Mouse (Mus musculus): ENCODE measurements around the gene Gm20388. TPM values are rescaled to one million over a fixed set of nuclear protein-coding genes. Genes with fewer than 3 reads are reported as not detected.
A peak's percentile ranks its signal among the peaks of the same experiment; 100 is the strongest.

Gm20388 gene
- polyA plus RNA-seq, 1 experiment = 10.6 TPM

DNA sequence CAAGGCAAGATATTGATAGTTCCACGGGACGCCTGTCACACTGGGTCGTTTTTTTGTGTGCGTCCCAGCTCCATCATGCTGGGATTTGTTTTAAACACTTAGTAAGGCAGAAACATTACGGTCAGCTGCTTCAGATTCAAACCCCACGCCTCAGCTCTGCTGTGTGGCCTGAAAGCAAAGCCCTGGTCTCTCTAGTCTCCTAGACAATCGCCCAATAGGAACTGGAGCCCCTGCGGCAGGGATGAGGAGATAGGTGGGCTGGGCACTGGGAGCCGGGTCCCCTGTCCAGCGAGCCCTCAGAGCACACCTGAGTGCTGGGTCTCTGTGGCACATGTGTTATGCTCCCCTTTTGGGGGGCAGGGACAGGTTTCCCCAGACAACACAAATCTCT lies 267.5 kb downstream of the Gm20388 start:
- no peak overlapping the region for H3K4me3 ChIP-seq (replicated peaks; ENCODE audit: control insufficient read depth, low read depth, low read length)
- H3K4me1 ChIP-seq (ENCODE audit: control insufficient read depth, insufficient read depth, low read length) = no peaks in the 10 kb centered on the region
- WGBS = 31% methylated on average over 10 of the region's 10 CpGs
- no peak overlapping the region for H3K27ac ChIP-seq (ENCODE audit: control insufficient read depth, insufficient read depth, low read depth, low read length, poor library complexity)
- TF ChIP-seq POLR2A (IDR thresholded peaks at IDR 0.05; ENCODE audit: borderline replicate concordance, control insufficient read depth, low read depth, low read length) = no peak
- no peak for TF ChIP-seq CTCF (IDR thresholded peaks at IDR 0.05; ENCODE audit: control insufficient read depth, insufficient read depth, low read length)

DNA sequence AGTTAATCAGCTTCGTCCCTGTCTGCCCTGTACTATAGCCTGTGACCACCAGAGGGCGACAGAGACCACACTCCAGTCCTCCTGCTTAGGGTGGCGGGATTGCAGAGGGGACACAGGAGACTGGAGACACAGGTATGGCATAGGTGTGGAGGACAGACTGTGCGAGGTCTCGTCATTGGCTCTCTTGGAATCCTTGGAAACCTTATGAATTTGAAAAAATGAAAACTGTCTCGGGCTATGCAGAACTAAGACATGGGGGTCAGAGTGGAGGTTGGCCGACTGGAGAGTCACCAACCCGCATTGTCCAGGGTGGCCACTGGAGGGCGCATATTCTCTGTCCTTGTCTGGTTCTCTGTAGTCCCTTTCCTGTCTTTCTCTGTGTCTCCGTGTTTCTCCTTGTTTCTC lies 268.4 kb downstream of the Gm20388 start:
- no peak for TF ChIP-seq POLR2A (IDR thresholded peaks at IDR 0.05; ENCODE audit: borderline replicate concordance, control insufficient read depth, low read depth, low read length)
- TF ChIP-seq CTCF (IDR thresholded peaks at IDR 0.05; ENCODE audit: control insufficient read depth, insufficient read depth, low read length) = peak; percentile 98
- WGBS = 0% methylated on average over 10 of the region's 10 CpGs
- Histone ChIP-seq H3K27ac (ENCODE audit: control insufficient read depth, insufficient read depth, low read depth, low read length, poor library complexity) (no peak overlapping the region), H3K4me1 (ENCODE audit: control insufficient read depth, insufficient read depth, low read length) (no peaks in the 10 kb centered on the region), H3K4me3 (replicated peaks; ENCODE audit: control insufficient read depth, low read depth, low read length) (no peak overlapping the region)

DNA sequence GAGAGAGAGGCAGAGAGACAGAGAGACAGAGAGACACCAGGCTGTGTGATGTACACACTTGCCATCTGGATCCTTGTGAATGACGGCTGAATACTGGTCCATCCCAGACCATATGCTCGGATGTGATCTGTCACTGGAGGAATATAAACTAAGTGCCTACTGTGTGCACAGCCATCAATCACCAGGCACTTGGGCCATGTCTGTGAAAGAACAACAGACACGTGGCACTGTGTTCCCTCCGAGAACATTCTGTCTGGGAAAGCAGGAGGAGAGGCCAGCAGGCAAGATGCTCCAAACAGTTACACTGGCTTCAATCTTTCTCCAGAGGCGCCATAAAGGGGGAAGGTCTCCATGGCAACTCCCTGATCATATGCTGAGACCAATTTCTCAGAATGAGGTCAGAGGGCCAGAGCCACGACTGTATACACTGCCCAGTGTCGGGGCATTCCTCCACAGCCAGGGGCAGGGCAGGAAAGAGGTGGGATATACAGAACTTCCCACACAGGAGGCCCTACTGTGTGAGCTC lies 269.9 kb downstream of the Gm20388 start:
- WGBS = 72% methylated on average over 7 of the region's 7 CpGs
- TF ChIP-seq POLR2A (IDR thresholded peaks at IDR 0.05; ENCODE audit: borderline replicate concordance, control insufficient read depth, low read depth, low read length) (no peak), CTCF (IDR thresholded peaks at IDR 0.05; ENCODE audit: control insufficient read depth, insufficient read depth, low read length) (no peak)
- Histone ChIP-seq H3K27ac (ENCODE audit: control insufficient read depth, insufficient read depth, low read depth, low read length, poor library complexity) (no peak overlapping the region), H3K4me1 (ENCODE audit: control insufficient read depth, insufficient read depth, low read length) (no peaks in the 10 kb centered on the region), H3K4me3 (replicated peaks; ENCODE audit: control insufficient read depth, low read depth, low read length) (no peak overlapping the region)

DNA sequence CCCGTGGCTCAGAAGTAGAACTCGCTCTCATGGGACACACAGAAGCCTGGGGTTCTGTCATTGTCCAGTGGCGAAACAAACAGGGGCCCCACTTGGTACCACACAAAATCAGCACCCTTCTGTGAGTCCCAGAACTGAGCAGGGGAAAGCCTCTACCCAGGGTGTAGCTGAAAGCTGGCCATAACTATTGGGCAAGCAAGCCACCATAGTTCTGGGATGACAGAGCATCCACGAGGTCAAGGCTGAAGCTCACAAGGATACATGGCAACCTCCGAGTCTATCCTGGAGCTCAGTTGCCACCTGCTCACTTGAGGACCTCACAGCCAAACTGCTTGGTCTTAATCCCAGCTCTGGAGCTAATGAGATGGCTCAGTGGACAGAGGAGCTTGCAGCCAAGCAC lies 270.6 kb downstream of the Gm20388 start:
- TF ChIP-seq POLR2A (IDR thresholded peaks at IDR 0.05; ENCODE audit: borderline replicate concordance, control insufficient read depth, low read depth, low read length) (no peak), CTCF (IDR thresholded peaks at IDR 0.05; ENCODE audit: control insufficient read depth, insufficient read depth, low read length) (no peak)
- H3K27ac ChIP-seq (ENCODE audit: control insufficient read depth, insufficient read depth, low read depth, low read length, poor library complexity) = no peak overlapping the region
- WGBS = 76% methylated on average over 5 of the region's 5 CpGs
- no peaks in the 10 kb centered on the region for H3K4me1 ChIP-seq (ENCODE audit: control insufficient read depth, insufficient read depth, low read length)
- no peak overlapping the region for H3K4me3 ChIP-seq (replicated peaks; ENCODE audit: control insufficient read depth, low read depth, low read length)

DNA sequence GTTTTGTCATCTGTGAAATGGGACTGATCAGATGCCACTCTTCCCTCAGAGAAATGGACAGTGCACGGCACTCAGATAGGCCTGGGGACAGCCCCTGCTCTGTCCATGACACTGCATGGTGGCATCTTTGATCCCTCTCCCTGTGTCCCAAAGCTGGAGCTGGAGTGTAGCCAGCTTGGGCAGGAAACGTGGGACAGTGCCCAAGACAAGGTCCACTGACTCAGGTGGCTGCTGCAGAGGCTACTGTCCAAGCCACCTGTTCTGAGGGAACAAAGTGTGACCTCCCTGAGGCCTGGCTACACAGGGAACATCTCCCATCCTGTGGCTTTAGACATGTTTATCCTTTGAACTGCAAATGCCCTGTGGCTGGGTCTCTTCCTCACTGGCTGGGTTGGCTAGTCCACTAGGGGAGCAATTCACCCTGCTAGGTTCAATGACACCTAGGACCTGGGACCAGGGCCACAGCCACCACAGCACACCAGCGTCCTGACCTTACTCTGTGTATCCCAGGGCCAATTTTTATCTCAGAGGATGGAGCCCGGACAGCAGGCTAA lies 271.3 kb downstream of the Gm20388 start:
- Histone ChIP-seq H3K4me1 (ENCODE audit: control insufficient read depth, insufficient read depth, low read length) (no peaks in the 10 kb centered on the region), H3K27ac (ENCODE audit: control insufficient read depth, insufficient read depth, low read depth, low read length, poor library complexity) (no peak overlapping the region), H3K4me3 (replicated peaks; ENCODE audit: control insufficient read depth, low read depth, low read length) (no peak overlapping the region)
- WGBS = 81% methylated on average over 4 of the region's 4 CpGs
- TF ChIP-seq CTCF (IDR thresholded peaks at IDR 0.05; ENCODE audit: control insufficient read depth, insufficient read depth, low read length) (no peak), POLR2A (IDR thresholded peaks at IDR 0.05; ENCODE audit: borderline replicate concordance, control insufficient read depth, low read depth, low read length) (no peak)

DNA sequence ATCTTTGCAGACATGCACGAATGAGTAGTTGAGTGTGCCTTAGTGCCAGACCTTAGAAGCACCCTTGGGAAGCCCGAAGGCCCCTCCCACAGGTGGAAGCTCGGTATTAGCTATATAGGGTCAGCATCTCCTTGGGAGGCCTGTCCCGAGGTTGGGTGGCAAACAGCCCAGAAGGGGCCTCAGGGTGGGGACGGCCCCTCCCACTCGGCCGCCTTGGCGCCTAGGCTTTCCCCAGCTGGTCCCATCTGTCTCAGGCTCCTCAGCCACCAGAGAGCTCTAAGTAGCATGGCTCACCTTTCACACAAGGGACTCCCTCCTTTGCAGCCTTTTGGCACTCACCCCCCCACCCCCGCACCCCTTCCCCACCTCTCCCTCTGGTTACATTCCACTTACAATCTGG lies 273.7 kb downstream of the Gm20388 start:
- WGBS = 67% methylated on average over 9 of the region's 9 CpGs
- Histone ChIP-seq H3K4me1 (ENCODE audit: control insufficient read depth, insufficient read depth, low read length) (no peaks in the 10 kb centered on the region), H3K4me3 (replicated peaks; ENCODE audit: control insufficient read depth, low read depth, low read length) (no peak overlapping the region), H3K27ac (ENCODE audit: control insufficient read depth, insufficient read depth, low read depth, low read length, poor library complexity) (no peak overlapping the region)
- TF ChIP-seq POLR2A (IDR thresholded peaks at IDR 0.05; ENCODE audit: borderline replicate concordance, control insufficient read depth, low read depth, low read length) = no peak
- TF ChIP-seq CTCF (IDR thresholded peaks at IDR 0.05; ENCODE audit: control insufficient read depth, insufficient read depth, low read length) = no peak

DNA sequence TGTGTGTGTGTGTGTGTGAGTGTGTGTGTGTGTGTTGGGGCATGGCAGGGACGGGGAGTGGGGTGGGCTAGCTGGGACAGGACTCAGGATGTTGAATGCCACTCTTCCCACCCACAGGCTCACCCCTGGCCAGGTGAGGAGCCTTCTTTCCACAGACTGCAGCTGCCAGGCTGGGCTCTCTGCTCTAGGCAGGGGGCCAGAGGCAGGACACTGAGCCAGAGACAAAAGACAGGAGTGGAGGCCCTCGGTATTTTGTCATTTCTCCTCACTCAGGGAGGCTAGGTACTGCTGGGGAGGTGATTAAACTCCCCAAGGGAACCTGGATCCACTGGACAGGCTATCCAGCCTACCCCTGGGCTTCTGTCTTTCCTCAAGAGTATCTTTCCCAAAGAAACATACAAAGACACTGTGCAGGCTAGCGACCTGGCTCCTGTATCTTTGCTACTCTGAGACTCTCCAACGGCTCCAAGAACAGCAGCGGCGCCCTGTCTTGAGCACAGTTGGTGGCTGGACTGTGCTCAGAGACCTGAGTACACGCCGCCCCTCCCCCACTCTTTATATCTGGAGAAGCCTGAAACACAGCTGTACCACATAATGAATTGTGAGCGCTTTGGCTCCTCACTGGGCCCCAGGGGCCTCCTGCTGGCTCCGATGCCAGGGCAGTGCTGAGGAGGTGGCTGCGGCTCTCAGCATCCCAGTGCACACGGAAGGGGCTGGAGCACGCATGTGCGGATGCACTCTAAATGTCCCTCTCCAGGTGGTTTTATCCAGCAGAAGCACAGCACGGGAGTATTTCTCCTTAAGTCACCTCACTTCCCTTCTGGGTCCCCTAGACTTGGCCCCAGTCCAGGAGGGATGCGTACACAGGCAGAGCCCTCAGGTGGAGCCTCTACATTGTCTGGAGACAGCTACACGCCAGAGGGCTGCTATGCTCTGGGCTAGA lies 274.5 kb downstream of the Gm20388 start:
- 67% methylated on average over 16 of the region's 17 CpGs for WGBS
- TF ChIP-seq POLR2A (IDR thresholded peaks at IDR 0.05; ENCODE audit: borderline replicate concordance, control insufficient read depth, low read depth, low read length) (no peak), CTCF (IDR thresholded peaks at IDR 0.05; ENCODE audit: control insufficient read depth, insufficient read depth, low read length) (no peak)

DNA sequence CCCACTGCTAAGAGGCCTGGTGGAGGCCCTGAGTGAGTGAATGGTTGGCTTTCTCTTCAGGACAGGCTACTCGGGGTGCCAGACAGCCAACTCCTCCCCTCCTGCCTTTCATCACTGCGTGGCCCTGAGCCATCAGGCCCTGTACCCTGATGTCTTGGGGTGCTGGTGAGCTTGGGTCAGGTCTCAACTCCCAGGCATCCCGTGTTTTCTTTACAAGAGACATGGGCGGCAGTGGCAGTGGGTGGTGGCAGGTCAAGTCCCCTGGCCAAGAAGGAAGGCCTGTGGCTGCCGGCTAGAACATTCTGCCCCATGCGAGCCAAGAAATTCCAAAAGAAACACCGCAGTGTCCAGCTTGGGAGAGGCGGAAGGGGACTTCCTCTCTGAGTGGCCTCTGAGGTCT lies 275.8 kb downstream of the Gm20388 start:
- H3K4me1 ChIP-seq (ENCODE audit: control insufficient read depth, insufficient read depth, low read length) = no peaks in the 10 kb centered on the region
- WGBS = 79% methylated on average over 8 of the region's 8 CpGs
- no peak overlapping the region for H3K27ac ChIP-seq (ENCODE audit: control insufficient read depth, insufficient read depth, low read depth, low read length, poor library complexity)
- H3K4me3 ChIP-seq (replicated peaks; ENCODE audit: control insufficient read depth, low read depth, low read length) = no peak overlapping the region
- no peak for TF ChIP-seq CTCF (IDR thresholded peaks at IDR 0.05; ENCODE audit: control insufficient read depth, insufficient read depth, low read length)
- no peak for TF ChIP-seq POLR2A (IDR thresholded peaks at IDR 0.05; ENCODE audit: borderline replicate concordance, control insufficient read depth, low read depth, low read length)

More for the DNA sequence above, 274.5 kb downstream of the Gm20388 start:
- no peaks in the 10 kb centered on the region for H3K4me1 ChIP-seq (ENCODE audit: control insufficient read depth, insufficient read depth, low read length)
- H3K4me3 ChIP-seq (replicated peaks; ENCODE audit: control insufficient read depth, low read depth, low read length) = no peak overlapping the region
- no peak overlapping the region for H3K27ac ChIP-seq (ENCODE audit: control insufficient read depth, insufficient read depth, low read depth, low read length, poor library complexity)

Data from bone marrow, adult 2 months (tissue).